Mouse (Mus musculus) kidney, adult 2 months (tissue): ENCODE measurements at regions not wholly inside any gene's neighbourhood (a gene's known extent, or its start where the extent isn't known, plus 50 kb on each side); places are given as distances from the start of the nearest gene placed in this dataset.
"Not testable (repeated sequence)": the region's sequence is repeated elsewhere in the genome, so short reads cannot be mapped to it uniquely, and the experiment has no call there.

Source experiments
- DNase-seq: peaks from one replicate; pipeline ENCODE4 v3.0.0; 2021
- H3K27ac ChIP-seq: fragments of 200-500 bp; 2 replicates; pipeline ENCODE4 v1.5.1; 2012; ENCODE audit warnings: low read depth, low read length, control low read depth, inconsistent platforms; ENCODE audit not compliant: insufficient read depth
- H3K27me3 ChIP-seq: fragments of 200-500 bp; replicated peaks from 2 replicates; pipeline ENCODE4 v1.6.1; 2012; ENCODE audit warnings: mild to moderate bottlenecking, moderate library complexity, low read length, inconsistent platforms; ENCODE audit not compliant: control insufficient read depth, insufficient read depth
- H3K36me3 ChIP-seq: fragments of 200-500 bp; 2 replicates; pipeline ENCODE4 v1.6.1; 2012; ENCODE audit warnings: mild to moderate bottlenecking, moderate library complexity, low read length, inconsistent platforms; ENCODE audit not compliant: control insufficient read depth, insufficient read depth
- H3K4me1 ChIP-seq: fragments of 200-500 bp; 2 replicates; pipeline ENCODE4 v1.6.1; 2011; ENCODE audit warnings: low read length; ENCODE audit not compliant: control insufficient read depth, insufficient read depth
- H3K4me3 ChIP-seq: fragments of 200-500 bp; 2 replicates; pipeline ENCODE4 v1.5.1; 2011; ENCODE audit warnings: mild to moderate bottlenecking, low read depth, low read length, control low read depth; ENCODE audit not compliant: insufficient read depth
- CTCF ChIP-seq: fragments of 200-500 bp; conservative IDR thresholded peaks from 2 replicates; pipeline ENCODE4 v1.5.1; 2011; ENCODE audit warnings: low read depth, mild to moderate bottlenecking, control low read depth, low read length, moderate library complexity, mixed read lengths; ENCODE audit not compliant: insufficient read depth, insufficient read length
- POLR2A ChIP-seq: fragments of 200-500 bp; IDR thresholded peaks from one replicate; pipeline ENCODE4 v1.6.1; 2011; ENCODE audit warnings: low read depth, low read length, control low read depth
- WGBS: fragments of 180-500 bp; shearing (Covaris S2); methylation state at CpG from one replicate; pipeline ENCODE4 v1.1.7; 2018; 5-methylcytosine and 5-hydroxymethylcytosine counted together

GRCm38 (mm10) chr9:104408571-104409294, 71.2 kb upstream of the Acpp start:
- DNase-seq, result peak; percentile 16
- WGBS, result 21% methylated on average over 21 of the region's 21 CpGs
- Histone ChIP-seq H3K4me3 (peak overlapping the region; percentile 17; the same call in 1 of the 2 replicates), H3K27ac (no peak overlapping the region), H3K36me3 (no peaks in the 10 kb centered on the region), H3K4me1 (peaks cover 4% of the 10 kb centered on the region; the same call in 1 of the 2 replicates), H3K27me3 (no peaks in the 10 kb centered on the region)
- TF ChIP-seq POLR2A (no peak), CTCF (no peak)

GRCm38 (mm10) chr9:104407559-104408376, 70.2 kb upstream of the Acpp start:
- Histone ChIP-seq H3K27ac (no peak overlapping the region), H3K27me3 (no peaks in the 10 kb centered on the region), H3K4me3 (peak overlapping the region; percentile 13; the same call in 1 of the 2 replicates), H3K4me1 (peaks cover 4% of the 10 kb centered on the region; the same call in 1 of the 2 replicates), H3K36me3 (no peaks in the 10 kb centered on the region)
- 9% methylated on average over 18 of the region's 18 CpGs for WGBS
- TF ChIP-seq CTCF (no peak), POLR2A (no peak)
- DNase-seq, result peak; percentile 66

GRCm38 (mm10) chr9:104407011-104407410, 69.5 kb upstream of the Acpp start:
- 82% methylated on average over 2 of the region's 2 CpGs for WGBS
- Histone ChIP-seq H3K36me3 (no peaks in the 10 kb centered on the region), H3K4me1 (peaks cover 4% of the 10 kb centered on the region; the same call in 1 of the 2 replicates), H3K27ac (no peak overlapping the region), H3K4me3 (no peak overlapping the region), H3K27me3 (no peaks in the 10 kb centered on the region)
- TF ChIP-seq POLR2A (no peak), CTCF (no peak)
- no peak for DNase-seq

GRCm38 (mm10) chr9:104406491-104406890, 68.9 kb upstream of the Acpp start:
- WGBS, result 76% methylated on average over 7 of the region's 7 CpGs
- Histone ChIP-seq H3K4me1 (peaks cover 4% of the 10 kb centered on the region; the same call in 1 of the 2 replicates), H3K4me3 (no peak overlapping the region), H3K27me3 (no peaks in the 10 kb centered on the region), H3K27ac (no peak overlapping the region), H3K36me3 (no peaks in the 10 kb centered on the region)
- DNase-seq, result no peak
- TF ChIP-seq CTCF (no peak), POLR2A (no peak)

GRCm38 (mm10) chr9:104403863-104404262, 66.3 kb upstream of the Acpp start:
- Histone ChIP-seq H3K27me3 (no peaks in the 10 kb centered on the region), H3K4me1 (peaks cover under 1% of the 10 kb centered on the region; the same call in 1 of the 2 replicates), H3K36me3 (no peaks in the 10 kb centered on the region), H3K4me3 (no peak overlapping the region), H3K27ac (no peak overlapping the region)
- TF ChIP-seq CTCF (no peak), POLR2A (no peak)
- WGBS, result 35% methylated on average over 1 of the region's 1 CpGs
- no peak for DNase-seq

GRCm38 (mm10) chr9:104401673-104402072, 64.1 kb upstream of the Acpp start:
- no peak for DNase-seq

GRCm38 (mm10) chr9:104399927-104400326, 62.4 kb upstream of the Acpp start:
- Histone ChIP-seq H3K27ac (no peak overlapping the region), H3K4me3 (no peak overlapping the region), H3K4me1 (no peaks in the 10 kb centered on the region), H3K27me3 (no peaks in the 10 kb centered on the region), H3K36me3 (no peaks in the 10 kb centered on the region)
- TF ChIP-seq CTCF (no peak), POLR2A (no peak)
- no peak for DNase-seq
- WGBS, result 95% methylated on average over 1 of the region's 1 CpGs

More at GRCm38 (mm10) chr9:104401673-104402072, 64.1 kb upstream of the Acpp start:
- H3K4me3 ChIP-seq, result no peak overlapping the region
- no peak overlapping the region for H3K27ac ChIP-seq
- TF ChIP-seq CTCF, result no peak
- no peak for TF ChIP-seq POLR2A
- H3K4me1 ChIP-seq, result no peaks in the 10 kb centered on the region
- H3K27me3 ChIP-seq, result no peaks in the 10 kb centered on the region
- no peaks in the 10 kb centered on the region for H3K36me3 ChIP-seq
- 80% methylated on average over 4 of the region's 4 CpGs for WGBS

- not testable (repeated sequence) for H3K4me1 ChIP-seq, H3K4me3 ChIP-seq, H3K36me3 ChIP-seq, H3K27ac ChIP-seq, H3K27me3 ChIP-seq, DNase-seq
- 75% methylated on average over 4 of the region's 4 CpGs for WGBS
These were observed 60.9 kb upstream of the Acpp start for GRCm38 (mm10) chr9:104398484-104398883.
